Mouse (Mus musculus) kidney, postnatal 0 days (tissue): ENCODE measurements around the gene Ercc4. TPM values are rescaled to one million over a fixed set of nuclear protein-coding genes. Genes with fewer than 3 reads are reported as not detected.

ENCODE experiments used
- ATAC-seq: fragments of 200-750 bp; cut with Nextera tagmentation; replicated peaks from 2 replicates; pipeline ENCODE4 v1.8.0; 2017; ENCODE audit warnings: low read depth, moderate number of reproducible peaks, moderate TSS enrichment, moderate library complexity; ENCODE audit not compliant: low FRiP score
- DNase-seq: peaks from one replicate; pipeline ENCODE4 v3.0.0-alpha.2; 2016; ENCODE audit warnings: low spot score
- H3K27ac ChIP-seq: fragments of 300-500 bp; sonication (generic); 2 replicates; pipeline ENCODE4 v1.5.1; 2014; ENCODE audit warnings: mild to moderate bottlenecking
- H3K27me3 ChIP-seq: fragments of 300-500 bp; sonication (generic); 2 replicates; pipeline ENCODE4 v1.6.1; 2014; ENCODE audit warnings: low read length, mixed read lengths; ENCODE audit not compliant: insufficient read depth
- H3K36me3 ChIP-seq: fragments of 300-500 bp; sonication (generic); 2 replicates; pipeline ENCODE4 v1.6.1; 2014; ENCODE audit warnings: low read length, mixed read lengths; ENCODE audit not compliant: insufficient read depth
- H3K4me1 ChIP-seq: fragments of 300-500 bp; sonication (generic); replicated peaks from 2 replicates; pipeline ENCODE4 v1.6.1; 2014; ENCODE audit warnings: antibody characterized with exemption, low read length, mixed read lengths; ENCODE audit not compliant: insufficient read depth
- H3K4me2 ChIP-seq: fragments of 300-500 bp; sonication (generic); 2 replicates; pipeline ENCODE4 v1.6.1; 2014; ENCODE audit warnings: mild to moderate bottlenecking, low read length, moderate library complexity, mixed read lengths
- H3K4me3 ChIP-seq: fragments of 300-500 bp; sonication (generic); replicated peaks from 2 replicates; pipeline ENCODE4 v1.5.1; 2014; ENCODE audit warnings: low read depth, low read length
- H3K9ac ChIP-seq: fragments of 300-500 bp; sonication (generic); 2 replicates; pipeline ENCODE4 v1.6.1; 2014; ENCODE audit warnings: low read depth, low read length
- H3K9me3 ChIP-seq: fragments of 300-500 bp; sonication (generic); replicated peaks from 2 replicates; pipeline ENCODE4 v1.6.1; 2016; ENCODE audit warnings: low read length, inconsistent platforms, mixed read lengths
- CTCF ChIP-seq: IDR thresholded peaks from 2 replicates; pipeline ENCODE4 v1.5.1; 2016; ENCODE audit warnings: antibody characterized with exemption, low read depth, mild to moderate bottlenecking, moderate library complexity
- WGBS: fragments of 180-500 bp; shearing (Covaris S2); extraction: QIAGEN DNeasy Blood & Tissue Kit; methylation state at CpG from one replicate; pipeline ENCODE4 v1.1.7; 2014; 5-methylcytosine and 5-hydroxymethylcytosine counted together
- polyA plus RNA-seq: library from polyadenylated mRNA; unstranded; fragments of >200 nt; fragmentation: Nextera tagmentation; extraction: Ambion mirVana; gene quantifications from 2 replicates; pipeline ENCODE4 v1.2.1, GENCODE M21; 2015

Ercc4 gene
- polyA plus RNA-seq, 1 experiment from 2014 or later, result 9.9 TPM

- Histone ChIP-seq H3K9me3 (no peaks in the 10 kb centered on the region), H3K4me1 (no peaks in the 10 kb centered on the region), H3K27ac (no peak overlapping the region), H3K4me3 (no peak overlapping the region), H3K9ac (no peak overlapping the region), H3K27me3 (no peaks in the 10 kb centered on the region), H3K4me2 (no peak overlapping the region), H3K36me3 (peaks cover 22% of the 10 kb centered on the region)
- no peak for DNase-seq
- 92% methylated on average over 3 of the region's 3 CpGs for WGBS
- TF ChIP-seq CTCF, result no peak
- ATAC-seq, result no peak
These were observed 10.3 kb downstream of the Ercc4 start for GRCm38 (mm10) chr16:13119641-13120350.

- Histone ChIP-seq H3K9me3 (no peaks in the 10 kb centered on the region), H3K9ac (no peak overlapping the region), H3K27ac (no peak overlapping the region), H3K4me1 (no peaks in the 10 kb centered on the region), H3K27me3 (no peaks in the 10 kb centered on the region), H3K4me2 (no peak overlapping the region), H3K4me3 (no peak overlapping the region), H3K36me3 (peaks cover 51% of the 10 kb centered on the region)
- TF ChIP-seq CTCF, result no peak
- ATAC-seq, result no peak
- WGBS, result 61% methylated on average over 8 of the region's 8 CpGs
- no peak for DNase-seq
These were observed 15.9 kb downstream of the Ercc4 start for GRCm38 (mm10) chr16:13125357-13125756.

- no peak overlapping the region for H3K4me3 ChIP-seq
- H3K4me2 ChIP-seq, result no peak overlapping the region
- H3K27ac ChIP-seq, result no peak overlapping the region
- H3K9ac ChIP-seq, result no peak overlapping the region
- DNase-seq (no peak), ATAC-seq (no peak)
- H3K4me1 ChIP-seq, result no peaks in the 10 kb centered on the region
- H3K9me3 ChIP-seq, result no peaks in the 10 kb centered on the region
- no peaks in the 10 kb centered on the region for H3K27me3 ChIP-seq
- no peak for TF ChIP-seq CTCF
- H3K36me3 ChIP-seq, result peaks cover 59% of the 10 kb centered on the region
- 94% methylated on average over 10 of the region's 10 CpGs for WGBS
These were observed 18.1 kb downstream of the Ercc4 start for GRCm38 (mm10) chr16:13127566-13127965.

DNA sequence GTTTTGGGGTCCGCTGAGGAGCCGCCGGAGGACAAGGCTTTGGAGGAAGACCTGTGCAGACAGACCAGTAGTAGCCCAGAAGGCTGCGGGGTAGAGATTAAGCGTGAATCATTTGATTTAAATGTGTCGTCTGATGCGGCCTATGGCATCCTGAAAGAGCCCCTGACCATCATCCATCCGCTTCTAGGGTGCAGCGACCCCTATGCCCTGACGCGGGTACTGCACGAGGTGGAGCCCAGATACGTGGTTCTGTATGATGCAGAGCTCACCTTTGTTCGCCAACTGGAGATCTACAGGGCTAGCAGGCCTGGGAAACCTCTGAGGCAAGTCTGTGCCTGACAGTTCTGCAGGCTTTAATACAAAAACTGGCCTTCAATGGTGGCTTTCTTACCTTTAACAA lies 20.9 kb downstream of the Ercc4 start:
- TF ChIP-seq CTCF, result peak; percentile 66
- 56% methylated on average over 14 of the region's 14 CpGs for WGBS
- H3K36me3 ChIP-seq, result peaks cover 44% of the 10 kb centered on the region

GRCm38 (mm10) chr16:13141220-13141619 lies 31.7 kb downstream of the Ercc4 start:
- no peak overlapping the region for H3K9ac ChIP-seq
- DNase-seq (no peak), ATAC-seq (no peak)
- H3K27me3 ChIP-seq, result no peaks in the 10 kb centered on the region
- WGBS, result 86% methylated on average over 6 of the region's 6 CpGs
- no peaks in the 10 kb centered on the region for H3K4me1 ChIP-seq
- H3K36me3 ChIP-seq, result peaks cover 9% of the 10 kb centered on the region; the same call in 1 of the 2 replicates
- no peaks in the 10 kb centered on the region for H3K9me3 ChIP-seq
- TF ChIP-seq CTCF, result no peak
- H3K27ac ChIP-seq, result no peak overlapping the region
- H3K4me2 ChIP-seq, result no peak overlapping the region
- no peak overlapping the region for H3K4me3 ChIP-seq

More for the DNA sequence above, 20.9 kb downstream of the Ercc4 start:
- no peak overlapping the region for H3K9ac ChIP-seq
- H3K4me1 ChIP-seq, result no peaks in the 10 kb centered on the region
- ATAC-seq, result no peak
- H3K4me2 ChIP-seq, result no peak overlapping the region
- no peak for DNase-seq
- no peak overlapping the region for H3K27ac ChIP-seq
- H3K4me3 ChIP-seq, result no peak overlapping the region
- H3K9me3 ChIP-seq, result no peaks in the 10 kb centered on the region
- no peaks in the 10 kb centered on the region for H3K27me3 ChIP-seq

GRCm38 (mm10) chr16:13143932-13144331 lies 34.4 kb downstream of the Ercc4 start:
- no peaks in the 10 kb centered on the region for H3K9me3 ChIP-seq
- H3K27me3 ChIP-seq, result no peaks in the 10 kb centered on the region
- no peak overlapping the region for H3K27ac ChIP-seq
- H3K4me1 ChIP-seq, result no peaks in the 10 kb centered on the region
- TF ChIP-seq CTCF, result no peak
- H3K36me3 ChIP-seq, result peaks cover 30% of the 10 kb centered on the region; the same call in 1 of the 2 replicates
- no peak for ATAC-seq
- no peak overlapping the region for H3K4me2 ChIP-seq
- no peak overlapping the region for H3K9ac ChIP-seq
- no peak overlapping the region for H3K4me3 ChIP-seq
- WGBS, result 81% methylated on average over 7 of the region's 7 CpGs
- no peak for DNase-seq
